Mouse (Mus musculus) embryonic fibroblast, embryonic 13.5 days (primary cell): ENCODE results near the gene Pdia2. TPM values are rescaled to one million over a fixed set of nuclear protein-coding genes. Genes with fewer than 3 reads are reported as not detected.

Source experiments
- H3K27ac ChIP-seq: 2 replicates; pipeline ENCODE4 v1.5.1; 2012; ENCODE audit warnings: low read length, control low read depth, inconsistent platforms; ENCODE audit not compliant: insufficient read depth
- H3K4me1 ChIP-seq: 2 replicates; pipeline ENCODE4 v1.6.1; 2011; ENCODE audit warnings: low read length; ENCODE audit not compliant: control insufficient read depth, insufficient read depth
- H3K4me3 ChIP-seq: 2 replicates; pipeline ENCODE4 v1.5.1; 2011; ENCODE audit warnings: mild to moderate bottlenecking, control low read depth, low read length; ENCODE audit not compliant: insufficient read depth
- CTCF ChIP-seq: IDR thresholded peaks from 2 replicates; pipeline ENCODE4 v1.5.1; 2011; ENCODE audit warnings: mild to moderate bottlenecking, control low read depth, low read length, moderate library complexity, borderline replicate concordance; ENCODE audit not compliant: insufficient read depth
- POLR2A ChIP-seq: IDR thresholded peaks from 2 replicates; pipeline ENCODE4 v1.6.1; 2011; ENCODE audit warnings: low read depth, mild to moderate bottlenecking, control low read depth, low read length, moderate library complexity
- polyA plus RNA-seq: library from polyadenylated mRNA; stranded (reverse); fragments of >200 nt; gene quantifications from 2 replicates; pipeline ENCODE4 v1.2.4, GENCODE M21; 2011; ENCODE audit warnings: low read depth; ENCODE audit not compliant: missing spikeins, insufficient read length

Gene Pdia2
- polyA plus RNA-seq, result not detected in 2 replicates

DNA sequence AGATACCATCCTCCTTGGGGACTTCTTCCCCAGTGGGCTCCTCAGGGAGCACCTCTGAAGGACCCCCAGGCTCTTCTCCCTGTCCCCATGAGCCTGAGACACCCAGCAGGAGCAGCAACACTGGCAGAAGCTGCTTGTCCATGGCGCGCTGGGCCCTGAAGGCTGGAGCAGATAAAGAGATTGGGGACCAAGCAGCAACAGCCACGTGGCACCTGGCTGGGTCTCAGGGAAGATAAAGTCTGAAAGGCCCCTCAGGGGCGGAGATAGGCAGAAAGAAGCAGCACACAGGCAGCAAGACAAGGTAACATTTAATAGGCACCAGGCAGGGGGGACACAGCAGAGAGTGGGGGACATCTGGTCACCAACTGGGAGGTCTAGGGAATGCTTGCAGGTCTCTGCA is at the start of gene Pdia2:
Gene Pdia2 (minus strand): TSS at position 196 of the 400 bp plus-strand sequence.
- no peak within 1 kb of the TSS for H3K4me3 ChIP-seq
- H3K27ac ChIP-seq, result no peak within 1 kb of the TSS
- no peaks in the 10 kb centered on the region for H3K4me1 ChIP-seq
- TF ChIP-seq CTCF (no peak), POLR2A (no peak)

DNA sequence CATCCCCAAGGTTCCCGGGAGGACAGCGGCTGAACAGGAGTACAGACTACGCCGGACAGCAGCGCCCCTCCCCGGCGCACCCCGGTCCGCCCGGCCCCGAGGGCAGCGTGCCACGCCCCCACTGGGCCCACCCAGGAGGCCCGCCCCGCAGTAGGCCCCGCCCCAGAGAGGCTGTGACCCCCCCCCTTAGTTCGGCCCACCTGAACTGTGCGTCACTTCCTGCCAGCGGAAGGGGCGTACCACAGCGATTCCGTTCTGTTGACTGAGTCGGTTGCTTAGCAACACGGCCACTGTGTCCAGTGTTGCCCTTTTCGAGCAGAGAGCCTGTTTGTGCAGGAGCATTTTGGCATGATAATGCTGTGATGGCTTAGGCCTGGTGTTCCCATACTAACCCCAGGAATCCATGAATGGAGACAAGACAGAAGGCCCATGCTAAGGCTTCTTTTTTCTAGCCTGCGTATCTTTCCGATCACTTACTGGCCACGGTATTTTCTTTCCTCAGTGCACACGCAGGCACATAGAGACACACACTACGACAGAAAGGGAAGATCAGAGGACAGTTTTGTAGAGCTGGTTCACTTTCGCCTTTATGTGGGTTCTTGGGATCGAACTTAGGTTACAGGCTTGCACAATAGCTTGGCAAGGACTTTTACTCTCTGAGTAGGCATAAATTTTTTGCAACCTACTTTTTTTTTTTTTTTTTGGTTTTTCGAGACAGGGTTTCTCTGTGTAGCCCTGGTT is 45.4 kb upstream of the Pdia2 start, which contains the start of gene Fam234a:
Gene Fam234a (minus strand): TSS at position 142 of the 741 bp plus-strand sequence.
- TF ChIP-seq POLR2A (peak; percentile 74), CTCF (no peak)
- peak within 1 kb of the TSS; percentile 70 for H3K4me3 ChIP-seq

DNA sequence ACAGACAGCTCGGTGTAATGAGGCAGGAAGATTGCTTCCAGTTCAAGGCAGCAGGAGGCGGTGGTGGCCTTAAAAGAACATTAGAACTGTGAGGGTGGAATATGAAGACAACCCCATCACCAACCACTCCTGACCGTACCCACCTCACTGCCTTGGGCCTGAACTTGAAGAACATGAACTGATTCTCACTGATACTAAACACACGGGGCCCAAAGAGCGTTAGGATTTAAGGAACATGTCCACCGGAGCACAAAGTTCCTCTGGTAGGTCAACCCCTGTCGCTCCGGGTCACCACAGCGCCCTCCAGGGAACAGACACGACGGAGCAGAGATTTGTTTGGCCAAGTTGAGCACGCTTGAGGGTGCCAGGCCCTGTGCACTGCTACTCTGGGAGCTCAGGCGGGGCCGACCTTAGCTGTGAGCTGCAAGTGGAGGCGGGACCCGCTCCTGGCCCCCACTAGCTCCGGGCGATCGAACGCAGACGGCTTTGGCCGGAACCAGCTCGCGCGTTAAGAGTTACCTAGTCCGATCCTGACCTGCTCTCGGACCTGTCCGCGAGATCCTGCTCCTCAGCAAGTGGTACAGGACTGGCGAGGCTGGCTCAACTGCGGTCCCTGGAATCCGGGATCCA is 44.7 kb upstream of the Pdia2 start:
- Histone ChIP-seq H3K4me1 (peaks cover 11% of the 10 kb centered on the region), H3K27ac (peak overlapping the region; percentile 12; the same call in 1 of the 2 replicates)

More for the DNA sequence above, 45.4 kb upstream of the Pdia2 start, which contains the start of gene Fam234a:
- peaks cover 11% of the 10 kb centered on the region for H3K4me1 ChIP-seq
- peak within 1 kb of the TSS; percentile 12; the same call in 1 of the 2 replicates for H3K27ac ChIP-seq

DNA sequence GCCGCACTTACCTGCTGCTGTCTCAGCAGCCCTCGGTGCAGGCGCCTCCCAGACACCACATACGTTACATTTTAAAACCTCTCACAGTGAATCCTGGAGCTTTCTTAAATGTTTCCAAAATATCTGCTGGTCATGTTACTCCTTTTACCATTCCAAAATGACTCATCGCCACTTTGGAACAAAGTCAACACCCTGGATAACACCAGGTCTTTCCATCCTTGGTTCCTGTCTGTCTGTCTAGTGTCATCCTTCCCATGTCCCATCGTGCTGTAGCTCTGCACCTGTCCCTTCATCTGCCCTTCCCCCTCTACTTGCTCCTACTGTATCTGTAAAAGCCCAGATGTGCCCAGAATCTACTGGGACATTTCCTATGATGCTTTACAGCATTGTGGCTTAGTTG is 42.1 kb upstream of the Pdia2 start:
- no peak overlapping the region for H3K27ac ChIP-seq
- peaks cover 11% of the 10 kb centered on the region for H3K4me1 ChIP-seq
- no peak for TF ChIP-seq CTCF
- TF ChIP-seq POLR2A, result no peak
- no peak overlapping the region for H3K4me3 ChIP-seq

More for the DNA sequence above, 44.7 kb upstream of the Pdia2 start:
- TF ChIP-seq POLR2A (no peak), CTCF (peak; percentile 45; the same call in 1 of the 2 replicates)
- peak overlapping the region; percentile 70 for H3K4me3 ChIP-seq

DNA sequence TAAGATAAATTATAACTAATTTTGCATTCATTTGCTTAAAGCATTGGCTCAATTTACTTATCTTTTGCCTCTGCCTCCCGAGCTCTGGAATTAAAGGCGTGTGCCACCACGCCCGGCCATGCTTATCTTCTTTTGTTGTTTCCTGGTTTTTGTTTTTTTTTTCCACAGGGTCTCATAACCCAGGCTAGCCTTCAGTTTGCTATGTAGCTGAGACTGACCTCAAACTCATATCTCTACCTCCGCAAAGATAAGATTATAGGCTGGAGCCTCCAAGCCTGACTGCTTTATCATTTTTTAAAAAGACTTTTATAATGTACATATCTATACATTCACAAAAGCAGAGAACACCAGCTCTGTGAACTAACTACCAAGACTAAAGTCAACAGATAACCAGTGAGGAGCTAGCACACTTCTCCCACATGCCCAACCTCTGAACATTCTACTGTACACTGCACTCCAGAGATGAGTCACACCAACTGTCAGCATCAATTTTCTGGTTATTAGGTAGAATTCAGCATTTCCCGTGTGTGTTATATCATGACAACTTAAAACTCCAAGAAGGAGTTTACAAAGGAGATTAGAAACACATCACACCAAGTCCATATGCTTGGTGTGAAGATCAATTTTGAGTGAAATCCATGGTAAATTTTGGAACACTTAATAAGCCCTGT is 41.4 kb upstream of the Pdia2 start:
- TF ChIP-seq POLR2A, result no peak
- TF ChIP-seq CTCF, result no peak
- peaks cover 11% of the 10 kb centered on the region for H3K4me1 ChIP-seq
- no peak overlapping the region for H3K27ac ChIP-seq
- no peak overlapping the region for H3K4me3 ChIP-seq

DNA sequence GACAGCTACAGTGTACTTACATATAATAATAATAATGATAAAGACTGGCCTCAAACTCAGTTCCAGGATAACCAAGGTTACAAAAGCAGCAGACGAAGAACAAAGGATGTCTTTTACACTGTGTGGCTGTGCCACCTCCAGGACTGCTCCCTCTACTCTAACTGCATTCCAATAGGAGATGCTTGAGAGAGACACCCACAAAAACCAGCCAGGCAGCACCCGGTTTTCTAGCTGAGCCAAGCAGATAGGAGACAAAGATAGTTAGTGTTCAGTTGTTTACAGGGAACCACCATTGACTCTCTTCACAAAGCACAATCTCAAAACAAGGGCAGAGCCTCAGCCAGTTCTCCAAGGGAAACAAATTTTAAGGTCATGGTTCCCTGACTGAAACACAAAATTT is 40.7 kb upstream of the Pdia2 start:
- Histone ChIP-seq H3K4me1 (peaks cover 11% of the 10 kb centered on the region), H3K27ac (no peak overlapping the region), H3K4me3 (no peak overlapping the region)
- no peak for TF ChIP-seq CTCF
- no peak for TF ChIP-seq POLR2A

DNA sequence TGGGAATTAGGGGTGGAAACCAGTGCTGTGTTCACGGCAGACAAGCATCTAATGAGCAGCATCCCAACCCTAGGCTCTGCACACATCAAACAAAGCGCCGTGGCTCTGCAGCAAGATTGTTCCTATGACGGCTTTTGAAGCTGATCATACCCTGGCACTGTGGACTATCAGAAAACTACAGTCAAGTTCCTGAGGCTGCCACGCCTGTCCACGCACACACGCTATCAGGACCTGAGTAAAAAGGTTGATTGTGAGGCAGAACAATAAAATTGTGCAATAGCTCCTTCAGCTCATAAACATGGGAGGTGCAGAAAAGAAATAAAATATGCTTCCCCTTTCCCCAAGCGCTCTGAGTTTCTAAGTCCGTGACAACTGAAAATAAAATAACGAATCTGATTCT is 38.8 kb upstream of the Pdia2 start:
- TF ChIP-seq POLR2A, result no peak
- no peak for TF ChIP-seq CTCF
- peaks cover 7% of the 10 kb centered on the region for H3K4me1 ChIP-seq
- H3K27ac ChIP-seq, result no peak overlapping the region
- no peak overlapping the region for H3K4me3 ChIP-seq

DNA sequence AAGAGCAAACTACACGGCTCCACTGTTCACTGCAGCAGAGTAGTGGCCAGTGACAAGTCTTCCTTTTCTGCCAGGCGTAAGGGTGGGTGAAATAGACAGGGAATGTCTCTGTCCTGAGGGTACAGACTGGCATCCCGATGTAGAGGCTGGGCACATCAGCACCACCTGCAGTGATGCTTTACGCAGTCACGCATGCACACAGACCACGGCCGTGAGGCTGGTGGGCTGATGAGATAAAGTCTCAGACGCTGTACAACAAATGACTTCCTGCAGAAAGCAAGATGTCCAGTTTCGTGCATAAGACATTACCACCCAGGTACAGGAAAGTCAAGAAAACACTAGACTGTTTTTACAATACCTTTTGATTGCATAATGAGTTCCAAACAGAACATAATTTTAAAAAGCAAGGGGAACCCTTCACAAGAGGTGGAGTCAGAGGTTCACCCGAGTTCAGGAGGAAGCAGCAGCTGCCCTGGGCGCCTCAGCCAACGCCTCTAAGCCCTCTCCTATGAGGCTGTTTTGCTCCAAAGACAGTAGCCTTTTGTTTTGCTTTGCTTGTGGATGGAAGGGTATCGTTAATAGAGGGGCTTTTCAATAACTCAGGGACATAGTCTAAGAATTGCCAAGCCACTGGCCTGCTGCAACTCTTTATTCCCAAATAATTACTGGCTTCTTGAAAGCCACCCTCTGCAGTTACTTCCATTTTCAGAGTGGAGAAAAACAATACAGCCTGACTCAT is 36.4 kb upstream of the Pdia2 start:
- H3K27ac ChIP-seq, result peak overlapping the region; percentile 17; the same call in 1 of the 2 replicates
- no peaks in the 10 kb centered on the region; the same call in 1 of the 2 replicates for H3K4me1 ChIP-seq
- TF ChIP-seq POLR2A (no peak), CTCF (no peak)
- no peak overlapping the region for H3K4me3 ChIP-seq

DNA sequence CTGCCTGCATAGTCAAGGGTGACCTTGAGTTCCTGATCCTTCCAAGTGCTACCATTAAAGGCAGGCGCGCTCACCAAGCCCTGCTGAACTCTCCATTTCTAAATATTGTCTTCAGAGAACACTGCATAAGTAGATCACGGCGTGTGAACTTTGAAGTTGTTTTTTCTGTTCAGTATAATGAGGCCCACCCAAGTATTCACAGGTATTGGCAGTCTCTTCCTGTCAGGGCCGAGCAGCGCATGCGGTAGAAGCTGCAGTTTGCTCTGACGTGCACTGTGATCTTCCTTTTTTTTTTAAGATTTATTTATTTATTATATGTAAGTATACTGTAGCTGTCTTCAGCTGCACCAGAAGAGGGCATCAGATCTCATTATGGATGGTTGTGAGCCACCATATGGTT is 35.5 kb upstream of the Pdia2 start:
- TF ChIP-seq POLR2A (no peak), CTCF (no peak)
- H3K27ac ChIP-seq, result no peak overlapping the region
- H3K4me3 ChIP-seq, result no peak overlapping the region
- H3K4me1 ChIP-seq, result no peaks in the 10 kb centered on the region; the same call in 1 of the 2 replicates
